Mouse (Mus musculus): Measurements from ENCODE around the gene Cttnbp2nl. TPM values are rescaled to one million over a fixed set of nuclear protein-coding genes. Genes with fewer than 3 reads are reported as not detected.

Cttnbp2nl gene
- polyA plus RNA-seq, 1 experiment from 2014 or later, result 17.5 TPM

DNA sequence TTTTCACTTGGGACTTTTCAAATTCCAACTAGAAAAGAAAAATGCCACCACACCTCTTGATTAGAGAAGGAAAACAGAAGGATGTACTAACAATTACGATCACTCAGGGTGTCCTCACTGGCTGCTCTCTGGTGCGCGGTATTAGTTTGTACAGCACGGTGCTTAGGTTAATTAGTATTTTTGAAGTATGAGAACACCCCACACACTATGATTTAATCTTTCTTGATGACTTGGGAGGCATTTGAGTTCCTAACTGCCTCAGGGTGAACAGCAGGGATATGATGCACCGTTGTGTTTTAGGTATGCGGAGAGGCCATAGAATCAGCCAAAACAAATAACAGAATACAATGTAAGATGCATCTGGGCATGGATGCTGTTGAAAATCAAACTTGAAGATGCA is 46.8 kb downstream of the Cttnbp2nl start:
- Histone ChIP-seq H3K27ac (replicated peaks) (no peak overlapping the region), H3K4me2 (replicated peaks; ENCODE audit: low read depth) (no peak overlapping the region), H3K9me3 (ENCODE audit: control insufficient read depth, low read length) (no peaks in the 10 kb centered on the region), H3K4me3 (ENCODE audit: low read depth, low read length) (no peak overlapping the region), H3K27me3 (ENCODE audit: control insufficient read depth, insufficient read depth, low read length) (no peaks in the 10 kb centered on the region), H3K9ac (ENCODE audit: low read length) (no peak overlapping the region), H3K4me1 (replicated peaks; ENCODE audit: control insufficient read depth, insufficient read depth) (no peaks in the 10 kb centered on the region), H3K36me3 (ENCODE audit: control insufficient read depth, insufficient read depth, low read length) (peaks cover 31% of the 10 kb centered on the region)
- DNase-seq (ENCODE audit: low spot score) (no peak), ATAC-seq (ENCODE audit: low FRiP score, low TSS enrichment) (no peak)
- WGBS, result 91% methylated on average over 6 of the region's 6 CpGs
- TF ChIP-seq EP300 (optimal IDR thresholded peaks at IDR 0.05), result no peak
- TF ChIP-seq CTCF (IDR thresholded peaks at IDR 0.05; ENCODE audit: low read depth), result no peak

DNA sequence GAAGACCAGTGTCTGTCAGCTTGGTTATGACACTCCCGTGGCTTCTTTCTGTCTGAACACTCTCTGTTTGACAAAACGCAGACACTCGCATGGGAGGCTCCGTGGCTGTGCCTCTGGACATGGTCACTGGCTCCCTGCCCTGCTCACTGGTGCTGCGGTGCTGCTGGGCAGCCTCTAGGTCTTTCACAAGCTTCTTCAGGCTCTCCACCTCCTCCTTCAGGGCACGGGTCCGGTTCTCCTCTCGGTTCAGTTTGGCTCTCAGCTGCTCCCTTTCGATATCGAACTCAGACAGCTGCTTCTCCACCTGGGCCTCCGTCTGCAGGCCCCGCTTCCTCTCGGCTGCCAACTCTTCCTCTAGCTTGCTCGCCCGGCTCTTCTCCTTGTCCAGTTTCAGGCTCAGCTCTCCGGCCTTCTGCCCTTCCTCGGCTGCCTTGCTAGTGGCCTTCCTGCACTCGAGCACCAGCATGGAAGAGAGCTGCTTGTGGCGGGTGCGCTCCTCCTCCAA is 47.3 kb downstream of the Cttnbp2nl start:
- Histone ChIP-seq H3K36me3 (ENCODE audit: control insufficient read depth, insufficient read depth, low read length) (peaks cover 33% of the 10 kb centered on the region), H3K4me3 (ENCODE audit: low read depth, low read length) (no peak overlapping the region), H3K27me3 (ENCODE audit: control insufficient read depth, insufficient read depth, low read length) (no peaks in the 10 kb centered on the region), H3K27ac (replicated peaks) (no peak overlapping the region), H3K9me3 (ENCODE audit: control insufficient read depth, low read length) (no peaks in the 10 kb centered on the region), H3K4me1 (replicated peaks; ENCODE audit: control insufficient read depth, insufficient read depth) (no peaks in the 10 kb centered on the region), H3K9ac (ENCODE audit: low read length) (no peak overlapping the region), H3K4me2 (replicated peaks; ENCODE audit: low read depth) (no peak overlapping the region)
- no peak for DNase-seq (ENCODE audit: low spot score)
- WGBS, result 87% methylated on average over 20 of the region's 20 CpGs
- no peak for TF ChIP-seq CTCF (IDR thresholded peaks at IDR 0.05; ENCODE audit: low read depth)
- TF ChIP-seq EP300 (optimal IDR thresholded peaks at IDR 0.05), result no peak
- ATAC-seq (ENCODE audit: low FRiP score, low TSS enrichment), result no peak

DNA sequence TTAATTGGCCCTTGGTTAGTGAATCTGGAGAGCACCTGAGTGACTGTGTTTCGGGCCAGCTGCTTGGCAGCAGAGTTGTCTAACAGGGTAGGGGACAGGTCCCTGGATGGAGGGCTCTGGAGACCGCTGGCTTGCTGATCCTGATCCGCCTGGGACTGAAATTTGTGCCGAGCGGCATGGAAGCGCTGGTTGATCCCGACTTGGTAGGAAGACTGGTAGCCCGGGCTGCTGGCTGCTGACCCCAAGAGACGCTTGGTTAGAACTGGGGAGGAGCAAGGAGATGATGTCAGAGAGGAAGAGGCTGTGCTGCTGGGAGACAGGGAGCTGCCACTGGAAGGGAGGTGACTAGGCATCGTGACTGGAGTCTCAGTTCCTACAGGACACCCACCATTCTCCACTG is 47.9 kb downstream of the Cttnbp2nl start:
- no peaks in the 10 kb centered on the region for H3K9me3 ChIP-seq (ENCODE audit: control insufficient read depth, low read length)
- no peaks in the 10 kb centered on the region for H3K4me1 ChIP-seq (replicated peaks; ENCODE audit: control insufficient read depth, insufficient read depth)
- H3K27me3 ChIP-seq (ENCODE audit: control insufficient read depth, insufficient read depth, low read length), result no peaks in the 10 kb centered on the region
- peaks cover 29% of the 10 kb centered on the region for H3K36me3 ChIP-seq (ENCODE audit: control insufficient read depth, insufficient read depth, low read length)
- no peak overlapping the region for H3K9ac ChIP-seq (ENCODE audit: low read length)
- H3K4me3 ChIP-seq (ENCODE audit: low read depth, low read length), result no peak overlapping the region
- DNase-seq (ENCODE audit: low spot score), result no peak
- no peak overlapping the region for H3K27ac ChIP-seq (replicated peaks)
- no peak for ATAC-seq (ENCODE audit: low FRiP score, low TSS enrichment)
- TF ChIP-seq EP300 (optimal IDR thresholded peaks at IDR 0.05), result no peak
- TF ChIP-seq CTCF (IDR thresholded peaks at IDR 0.05; ENCODE audit: low read depth), result no peak
- H3K4me2 ChIP-seq (replicated peaks; ENCODE audit: low read depth), result no peak overlapping the region
- 93% methylated on average over 10 of the region's 10 CpGs for whole genome bisulfite sequencing

DNA sequence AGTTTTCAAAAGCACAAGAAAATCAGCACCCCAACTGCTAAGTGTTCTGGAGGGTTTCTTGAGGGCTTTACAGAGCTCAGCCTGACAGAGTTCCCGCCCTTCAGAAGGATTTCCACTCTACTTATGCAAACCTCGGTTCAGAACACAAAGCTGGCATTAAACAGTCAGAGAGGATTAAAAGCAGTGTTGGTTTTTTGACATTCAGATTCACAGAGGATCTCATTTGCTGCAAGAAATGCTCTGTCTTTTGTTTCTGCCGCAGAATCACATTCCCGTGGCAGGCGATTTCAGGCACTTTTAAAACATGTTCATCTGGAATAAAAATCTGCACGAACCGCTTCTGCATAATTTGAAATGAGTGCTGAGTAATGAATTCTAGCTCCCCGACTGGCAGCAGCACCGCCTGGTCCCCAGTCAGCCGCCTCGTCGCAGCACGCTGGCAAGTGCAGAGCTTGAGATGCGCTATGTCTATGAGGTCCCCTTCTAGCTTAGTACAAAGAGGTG is 48.9 kb downstream of the Cttnbp2nl start:
- peak; percentile 10 for DNase-seq (ENCODE audit: low spot score)
- Histone ChIP-seq H3K4me2 (replicated peaks; ENCODE audit: low read depth) (no peak overlapping the region), H3K4me1 (replicated peaks; ENCODE audit: control insufficient read depth, insufficient read depth) (no peaks in the 10 kb centered on the region), H3K27me3 (ENCODE audit: control insufficient read depth, insufficient read depth, low read length) (no peaks in the 10 kb centered on the region), H3K9ac (ENCODE audit: low read length) (no peak overlapping the region), H3K27ac (replicated peaks) (no peak overlapping the region), H3K9me3 (ENCODE audit: control insufficient read depth, low read length) (no peaks in the 10 kb centered on the region), H3K4me3 (ENCODE audit: low read depth, low read length) (no peak overlapping the region), H3K36me3 (ENCODE audit: control insufficient read depth, insufficient read depth, low read length) (peaks cover 29% of the 10 kb centered on the region)
- TF ChIP-seq EP300 (optimal IDR thresholded peaks at IDR 0.05) (no peak), CTCF (IDR thresholded peaks at IDR 0.05; ENCODE audit: low read depth) (no peak)
- no peak for ATAC-seq (ENCODE audit: low FRiP score, low TSS enrichment)
- WGBS, result 57% methylated on average over 14 of the region's 14 CpGs

- DNase-seq (ENCODE audit: low spot score) (peak; percentile 12), ATAC-seq (ENCODE audit: low FRiP score, low TSS enrichment) (no peak)
- H3K4me1 ChIP-seq (replicated peaks; ENCODE audit: control insufficient read depth, insufficient read depth), result no peaks in the 10 kb centered on the region
- 63% methylated on average over 6 of the region's 6 CpGs for WGBS
- H3K36me3 ChIP-seq (ENCODE audit: control insufficient read depth, insufficient read depth, low read length), result peaks cover 20% of the 10 kb centered on the region
- no peak overlapping the region for H3K4me3 ChIP-seq (ENCODE audit: low read depth, low read length)
- no peak overlapping the region for H3K9ac ChIP-seq (ENCODE audit: low read length)
- H3K4me2 ChIP-seq (replicated peaks; ENCODE audit: low read depth), result no peak overlapping the region
- H3K27me3 ChIP-seq (ENCODE audit: control insufficient read depth, insufficient read depth, low read length), result no peaks in the 10 kb centered on the region
- peak overlapping the region; percentile 40; the same call in 1 of the 2 replicates for H3K27ac ChIP-seq (replicated peaks)
- TF ChIP-seq CTCF (IDR thresholded peaks at IDR 0.05; ENCODE audit: low read depth) (no peak), EP300 (optimal IDR thresholded peaks at IDR 0.05) (no peak)
- H3K9me3 ChIP-seq (ENCODE audit: control insufficient read depth, low read length), result no peaks in the 10 kb centered on the region
These were observed 51.6 kb downstream of the Cttnbp2nl start for GRCm38 (mm10) chr3:105001374-105001773.

- H3K27me3 ChIP-seq (ENCODE audit: control insufficient read depth, insufficient read depth, low read length), result no peaks in the 10 kb centered on the region
- H3K9ac ChIP-seq (ENCODE audit: low read length), result no peak overlapping the region
- no peaks in the 10 kb centered on the region for H3K4me1 ChIP-seq (replicated peaks; ENCODE audit: control insufficient read depth, insufficient read depth)
- ATAC-seq (ENCODE audit: low FRiP score, low TSS enrichment) (peak; percentile 87), DNase-seq (ENCODE audit: low spot score) (peak; percentile 57)
- H3K9me3 ChIP-seq (ENCODE audit: control insufficient read depth, low read length), result no peaks in the 10 kb centered on the region
- 28% methylated on average over 8 of the region's 8 CpGs for WGBS
- H3K4me2 ChIP-seq (replicated peaks; ENCODE audit: low read depth), result no peak overlapping the region
- no peak overlapping the region for H3K4me3 ChIP-seq (ENCODE audit: low read depth, low read length)
- no peak overlapping the region for H3K27ac ChIP-seq (replicated peaks)
- H3K36me3 ChIP-seq (ENCODE audit: control insufficient read depth, insufficient read depth, low read length), result peaks cover 17% of the 10 kb centered on the region
- no peak for TF ChIP-seq CTCF (IDR thresholded peaks at IDR 0.05; ENCODE audit: low read depth)
- no peak for TF ChIP-seq EP300 (optimal IDR thresholded peaks at IDR 0.05)
These were observed 52.4 kb downstream of the Cttnbp2nl start for GRCm38 (mm10) chr3:105000561-105000960.

Data from stomach, postnatal 0 days (tissue).